Mouse (Mus musculus) layer of hippocampus, postnatal 36 days (tissue): Measurements from ENCODE around the gene Bptf. TPM values are rescaled to one million over a fixed set of nuclear protein-coding genes. Genes with fewer than 3 reads are reported as not detected.
"Not testable (repeated sequence)": the region's sequence is repeated elsewhere in the genome, so short reads cannot be mapped to it uniquely, and the experiment has no call there.

Experiments used
- DNase-seq, 2 experiments: peaks; one replicate each; pipeline ENCODE4 v3.0.0; 2022
- total RNA-seq, 2 experiments: library from RNA; stranded (reverse); gene quantifications; 2 replicates each; pipeline ENCODE4 v1.2.3; 2021

Gene Bptf
- total RNA-seq, 2 experiments from 2014 or later: 64.1 to 74.8 TPM

GRCm38 (mm10) chr11:107046766-107047620, 84.9 kb downstream of the Bptf start:
- no peak for DNase-seq

GRCm38 (mm10) chr11:107045546-107045945, 86.4 kb downstream of the Bptf start:
- no peak for DNase-seq

- peak; percentile 51 to 70 for DNase-seq
These were observed 87.6 kb downstream of the Bptf start for GRCm38 (mm10) chr11:107044321-107044720.

GRCm38 (mm10) chr11:107043361-107043760, 88.6 kb downstream of the Bptf start:
- no peak for DNase-seq

- DNase-seq: no peak
These were observed 90.5 kb downstream of the Bptf start for GRCm38 (mm10) chr11:107041396-107041795.

GRCm38 (mm10) chr11:107039417-107039816, 92.5 kb downstream of the Bptf start:
- no peak for DNase-seq

GRCm38 (mm10) chr11:107034085-107034810, 97.7 kb downstream of the Bptf start:
- no peak for DNase-seq

GRCm38 (mm10) chr11:107031635-107032034, 100.3 kb downstream of the Bptf start:
- DNase-seq: no peak

GRCm38 (mm10) chr11:107029536-107029935, 102.4 kb downstream of the Bptf start:
- no peak for DNase-seq

GRCm38 (mm10) chr11:107028754-107029153, 103.2 kb downstream of the Bptf start:
- DNase-seq: no peak

GRCm38 (mm10) chr11:107028275-107028618, 103.7 kb downstream of the Bptf start:
- no peak for DNase-seq

- peak; percentile 84 to 85 for DNase-seq
These were observed 104.3 kb downstream of the Bptf start for GRCm38 (mm10) chr11:107027431-107028274.

GRCm38 (mm10) chr11:107026554-107027430, 105.1 kb downstream of the Bptf start:
- DNase-seq: no peak

GRCm38 (mm10) chr11:107025411-107026321, 106.3 kb downstream of the Bptf start, which contains the start of gene 1810010H24Rik:
Gene 1810010H24Rik, plus strand, starts transcription at chr11:107025681.
- DNase-seq: no peak

- no peak for DNase-seq
These were observed 107.5 kb downstream of the Bptf start for GRCm38 (mm10) chr11:107024406-107024805.

GRCm38 (mm10) chr11:107022050-107022683, 109.8 kb downstream of the Bptf start:
- DNase-seq: no peak

- not testable (repeated sequence) for DNase-seq
These were observed 112.2 kb downstream of the Bptf start for GRCm38 (mm10) chr11:107019722-107020121.

GRCm38 (mm10) chr11:107019318-107019717, 112.6 kb downstream of the Bptf start:
- DNase-seq: no peak

GRCm38 (mm10) chr11:107018606-107019005, 113.3 kb downstream of the Bptf start:
- DNase-seq: no peak

- DNase-seq: no peak
These were observed 114.5 kb downstream of the Bptf start for GRCm38 (mm10) chr11:107017339-107017886.
